Mouse (Mus musculus) kidney, adult 10 weeks (tissue): ENCODE data around the gene Scel. TPM values are rescaled to one million over a fixed set of nuclear protein-coding genes. Genes with fewer than 3 reads are reported as not detected.

Experiments used
- polyA plus RNA-seq: library from polyadenylated mRNA; stranded (reverse); fragments of 350-450 nt; fragmentation: Illumina TruSeq; extraction: RNeasy Lipid Tissue Mini Kit (QIAGEN cat#74804); gene quantifications from one replicate; pipeline ENCODE4 v1.2.3, GENCODE M21; 2014; ENCODE audit warnings: low read depth, low replicate concordance

Gene Scel
- 34.6 TPM for polyA plus RNA-seq

DNA sequence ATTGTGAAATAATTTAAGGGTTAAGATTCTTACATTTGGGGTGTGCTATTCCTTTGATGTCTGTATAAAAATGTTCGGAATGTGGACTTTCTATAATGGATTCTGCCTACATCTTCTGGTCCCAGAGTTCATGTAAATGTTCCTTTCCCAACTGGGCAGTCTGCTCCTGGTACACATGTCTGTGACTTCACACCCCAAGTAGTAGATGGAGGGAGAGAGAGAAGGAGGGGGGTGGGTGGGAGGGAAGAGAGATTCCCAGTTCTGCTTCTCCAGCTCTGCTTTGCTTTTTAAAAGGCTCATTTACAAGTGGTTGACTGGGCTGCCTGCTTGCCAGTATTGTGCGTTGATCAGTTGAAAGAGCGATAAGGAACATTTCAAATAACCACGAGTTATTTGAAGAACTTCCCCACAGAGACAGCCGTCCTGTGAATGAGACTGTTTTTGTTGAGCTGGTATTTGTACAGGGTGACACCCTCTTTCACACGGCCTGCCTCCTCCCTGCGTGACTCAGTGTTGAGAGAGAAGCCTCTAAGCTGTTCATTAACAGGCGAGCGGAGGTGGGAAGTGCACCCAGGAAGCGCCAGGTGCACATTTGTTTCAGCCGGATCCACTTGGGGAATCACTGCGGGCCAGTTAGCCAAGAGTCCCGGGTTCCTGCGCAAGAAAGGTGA is at the start of gene Scel:
TSS of gene Scel (plus strand) at position 541 of the 671 bp plus-strand sequence.

DNA sequence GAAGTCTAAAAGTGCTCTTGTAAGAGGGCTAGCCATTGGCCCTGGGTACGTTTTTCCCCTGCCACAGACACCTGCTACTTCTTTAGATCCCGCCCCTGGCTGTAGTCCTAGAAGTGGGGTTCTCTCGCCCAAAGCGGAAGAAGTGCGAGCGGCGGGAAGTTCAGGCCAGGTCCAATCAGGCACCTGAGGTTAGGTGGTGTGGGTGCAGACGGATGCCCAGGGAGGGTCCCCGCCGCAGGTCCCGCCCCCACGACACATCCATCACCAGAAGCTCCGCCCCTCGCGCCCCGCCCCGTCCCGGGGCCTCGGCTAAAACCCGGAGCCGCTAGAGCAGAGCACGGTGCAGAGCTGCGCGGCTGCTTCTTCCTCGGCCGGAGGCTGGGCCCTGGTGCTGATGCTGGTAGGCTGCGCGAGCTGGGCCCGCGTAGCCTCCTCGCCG is 136.8 kb downstream of the Scel start, which contains the start of gene Slain1:
TSS of gene Slain1 (plus strand) at position 333 of the 439 bp plus-strand sequence.

Other genes with a start within 250 kb of the Scel start
- gene Mycbp2, start 166.5 kb upstream of the Scel start, polyA plus RNA-seq = 36.9 TPM
- gene Slain1, start 136.9 kb downstream of the Scel start, polyA plus RNA-seq = 3.7 TPM